Mouse (Mus musculus) heart, postnatal 36 days (tissue): ENCODE measurements around the gene Erh. TPM values are rescaled to one million over a fixed set of nuclear protein-coding genes. Genes with fewer than 3 reads are reported as not detected.

Experiments used
- DNase-seq, 2 experiments: peaks; one replicate each; pipeline ENCODE4 v3.0.0; 2021 to 2022
- intact Hi-C: fragments of 180-260 bp; cut with DNase I; formaldehyde crosslinking; loops from one replicate; pipeline ENCODE4 v1.15.1; 2025
- total RNA-seq, 2 experiments: library from RNA; stranded (reverse); gene quantifications; 2 replicates each; pipeline ENCODE4 v1.2.3; 2021

Erh gene
- total RNA-seq, 2 experiments from 2014 or later, result 21.0 to 26.8 TPM

DNA sequence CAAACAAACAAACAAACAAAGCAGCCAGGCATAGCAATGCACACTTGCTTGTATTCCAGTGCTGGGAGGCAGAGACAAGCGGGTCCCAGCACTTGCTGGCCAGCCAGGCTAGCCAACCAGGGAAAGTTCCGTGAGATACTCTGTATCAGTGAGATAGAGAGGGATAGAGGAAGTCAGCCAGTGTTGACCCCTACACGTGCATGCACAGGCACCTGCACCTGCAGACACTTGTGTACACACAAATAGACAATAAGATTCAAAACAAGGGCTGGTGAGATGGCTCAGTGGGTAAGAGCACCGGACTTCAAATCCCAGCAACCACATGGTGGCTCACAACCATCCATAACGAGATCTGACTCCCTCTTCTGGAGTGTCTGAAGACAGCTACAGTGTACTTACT lies 23.6 kb downstream of the Erh start:
- intact Hi-C loops, result no loop called here
- no peak for DNase-seq

DNA sequence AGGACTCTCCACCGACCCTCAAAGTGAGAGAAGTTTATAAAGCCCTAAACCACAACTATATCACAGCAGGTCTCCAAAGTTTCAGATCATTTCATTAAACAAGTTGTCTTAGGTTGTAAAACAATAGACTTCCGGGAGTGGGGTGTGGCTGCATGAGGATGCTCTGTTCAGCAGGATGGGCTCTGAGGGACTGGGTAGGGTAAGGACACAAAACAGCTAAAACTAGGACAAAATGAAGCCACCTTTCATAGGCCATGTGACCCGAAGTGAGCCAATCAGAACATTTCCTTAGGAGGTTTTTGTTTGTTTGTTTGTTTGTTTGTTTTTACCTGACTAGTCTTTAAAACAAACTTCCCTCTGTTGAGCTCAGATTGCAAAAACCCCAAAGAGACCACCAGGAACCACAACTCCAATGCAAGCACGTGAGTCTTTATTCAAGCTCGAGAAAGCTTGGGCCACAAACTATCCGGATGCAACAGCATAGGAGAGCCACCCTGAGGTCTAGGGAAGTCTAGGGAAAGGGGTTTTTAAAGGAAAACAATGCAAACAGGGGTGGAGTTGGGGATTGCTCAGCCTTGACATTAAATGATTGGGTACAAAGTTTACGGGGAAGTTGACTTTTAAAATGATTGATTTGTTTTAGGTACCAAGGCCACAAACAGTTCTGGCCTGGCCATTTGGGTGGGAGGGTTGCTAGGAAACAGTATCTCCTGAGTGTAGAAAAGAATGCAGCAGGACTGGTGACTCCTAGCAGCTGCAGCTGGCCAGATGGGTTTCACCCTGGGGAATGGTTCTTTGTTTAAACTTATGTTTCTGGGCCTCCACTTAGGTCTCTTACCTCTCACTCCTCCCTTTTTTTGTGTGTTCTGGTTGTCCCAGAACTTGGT lies 28.5 kb downstream of the Erh start:
- no peak for DNase-seq
- intact Hi-C loops, result no loop called here

DNA sequence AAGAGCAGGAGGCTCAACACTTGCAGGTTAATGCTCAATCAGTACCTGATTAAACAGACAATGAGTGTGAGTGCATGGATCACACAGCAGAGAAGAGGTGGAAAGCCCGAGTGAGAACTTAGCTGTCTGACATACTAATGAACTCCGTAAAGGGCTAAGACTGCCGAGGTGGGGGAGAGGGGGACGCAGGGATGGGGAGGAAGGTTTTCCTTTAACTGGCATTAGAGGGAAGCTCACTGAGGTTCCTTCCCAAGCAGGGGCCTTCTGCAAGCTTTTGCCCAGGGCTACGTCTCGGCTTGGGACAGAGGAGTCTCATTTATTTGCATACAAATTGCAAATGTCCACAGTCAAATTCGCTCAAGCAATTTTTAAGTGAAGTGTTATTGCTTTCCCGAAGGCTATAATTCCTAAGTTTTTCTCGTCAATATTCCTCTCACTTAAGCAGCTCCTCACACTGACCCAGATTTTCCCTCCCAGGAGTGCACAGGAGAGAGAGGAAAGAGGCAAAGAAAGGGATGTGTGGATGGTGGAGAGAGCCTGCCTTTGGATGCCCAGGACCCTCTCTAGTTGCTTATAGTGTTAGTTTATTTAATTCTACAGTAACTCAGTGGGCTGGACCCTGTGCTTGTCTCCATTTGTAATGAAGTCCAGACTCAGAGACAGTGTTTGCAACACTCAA lies 31.9 kb downstream of the Erh start:
- DNase-seq, result no peak
- intact Hi-C loops, result no loop called here

DNA sequence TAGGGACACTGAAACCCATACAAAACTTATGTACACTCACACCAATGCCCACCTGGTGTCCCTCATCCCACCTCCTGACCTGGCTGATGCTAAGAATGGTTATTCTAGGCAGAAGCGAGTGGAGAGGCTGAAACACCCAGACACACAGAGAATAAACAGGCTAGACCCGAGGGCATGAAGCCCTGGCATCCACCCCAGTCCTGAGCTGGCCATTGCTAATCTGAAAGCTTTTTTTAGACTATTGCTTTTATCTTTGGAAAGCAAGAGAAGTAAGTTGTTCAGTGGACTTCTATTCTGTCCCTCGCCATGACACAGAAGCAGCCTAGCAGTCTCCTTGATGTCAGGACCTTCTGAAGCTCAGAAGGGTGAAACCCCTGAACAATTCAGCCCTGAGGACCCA lies 34.2 kb downstream of the Erh start:
- peak; percentile 18 to 32 for DNase-seq
- intact Hi-C loops, result no loop called here

DNA sequence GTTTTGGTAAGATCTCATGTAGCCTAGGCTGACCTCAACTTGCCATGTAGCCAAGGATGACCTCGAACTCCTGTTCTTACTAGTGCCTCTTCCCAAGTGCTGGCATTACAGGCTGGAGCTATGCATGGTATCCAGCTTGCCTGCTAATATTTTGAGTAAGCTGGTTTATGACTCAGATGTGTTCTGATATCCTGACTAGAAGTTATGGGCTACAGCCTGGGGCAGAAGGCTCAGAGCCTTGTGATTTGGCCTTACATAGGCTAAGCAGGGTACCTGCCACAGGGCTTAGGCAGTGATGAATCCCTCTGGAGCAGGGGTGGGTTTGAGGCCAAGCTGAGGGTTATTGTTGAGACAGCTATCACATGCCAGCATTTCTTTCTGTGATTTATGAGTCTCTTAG lies 35.6 kb downstream of the Erh start:
- DNase-seq, result no peak
- intact Hi-C loops, result no loop called here

DNA sequence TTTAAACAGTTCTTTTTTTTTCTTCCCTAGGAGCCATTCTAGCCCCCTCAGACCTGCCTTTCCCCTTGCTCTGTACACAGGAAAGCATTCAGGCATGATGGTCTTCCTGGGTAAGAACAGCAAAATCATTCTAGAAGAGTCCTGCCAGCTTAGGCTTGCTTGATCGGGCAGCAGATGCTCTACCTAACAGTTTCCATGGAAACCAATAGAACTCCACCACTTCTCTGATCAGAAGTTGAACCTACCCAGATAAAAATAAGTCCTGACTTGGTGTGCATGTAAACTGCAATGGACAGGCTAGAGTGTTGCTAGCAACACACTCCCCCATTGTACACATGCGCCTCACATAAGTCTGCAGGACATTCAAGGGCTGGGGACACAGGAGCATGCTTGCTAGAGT lies 39.9 kb downstream of the Erh start:
- intact Hi-C loops, result no loop called here
- no peak for DNase-seq

GRCm38 (mm10) chr12:80603566-80603965 lies 40.6 kb downstream of the Erh start:
- intact Hi-C loops, result no loop called here
- peak; percentile 42 to 52 for DNase-seq

GRCm38 (mm10) chr12:80602432-80602831 lies 41.7 kb downstream of the Erh start:
- intact Hi-C loops, result no loop called here
- DNase-seq, result no peak

DNA sequence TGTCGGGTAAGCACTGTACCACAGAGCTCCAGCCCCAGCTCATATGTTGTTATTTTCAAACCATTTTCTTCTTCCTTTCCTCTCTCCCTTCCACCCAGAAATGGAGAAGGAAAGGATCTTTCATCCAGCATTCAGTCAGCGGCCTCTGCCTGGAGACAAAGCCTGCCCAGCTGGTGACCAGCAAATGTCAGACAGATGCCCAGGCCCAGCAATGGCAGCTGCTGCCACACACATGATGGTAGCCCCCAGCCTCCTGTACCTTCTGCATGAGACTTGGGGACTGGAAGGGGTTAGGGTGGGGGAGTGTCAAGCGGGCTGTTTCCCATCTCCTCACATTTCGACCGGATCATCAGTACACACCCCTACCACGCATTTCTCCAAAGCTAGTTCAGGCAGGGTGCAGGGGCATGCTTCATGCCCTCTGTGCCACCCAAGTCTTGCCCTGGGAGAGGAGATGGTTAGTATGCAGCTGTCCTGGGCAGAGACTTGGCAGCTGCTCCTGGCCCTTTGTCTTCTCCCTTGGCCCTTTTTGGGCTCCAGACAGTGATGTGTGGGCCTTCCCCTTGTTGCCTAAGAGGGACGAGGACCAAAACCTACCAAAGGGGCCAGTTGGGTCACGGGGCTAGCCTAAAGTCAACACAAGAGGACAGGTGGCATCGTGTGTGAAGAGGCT lies 42.4 kb downstream of the Erh start:
- intact Hi-C loops, result no loop called here
- no peak for DNase-seq

GRCm38 (mm10) chr12:80598756-80599155 lies 45.4 kb downstream of the Erh start:
- intact Hi-C loops, result no loop called here
- peak; percentile 43 to 68 for DNase-seq

DNA sequence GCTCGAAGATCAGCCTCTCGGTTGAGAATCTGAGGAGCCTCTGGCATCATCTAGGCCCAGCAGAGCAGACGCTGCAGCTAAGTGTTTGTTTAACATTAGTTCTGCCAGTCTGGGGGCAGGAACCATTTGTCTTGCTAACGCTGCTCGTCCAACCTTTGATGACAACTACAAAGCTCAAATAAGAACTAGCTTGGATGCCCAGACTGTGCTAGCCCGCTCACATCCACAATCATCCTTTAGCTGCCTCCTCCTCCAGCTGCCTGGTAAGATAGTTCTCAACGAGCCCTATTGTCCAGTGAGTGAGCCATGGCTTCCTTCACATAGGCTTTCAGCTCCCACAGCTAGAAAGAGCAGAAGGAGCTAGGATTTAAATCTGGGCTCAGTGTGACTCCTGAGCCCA lies 45.9 kb downstream of the Erh start:
- intact Hi-C loops, result no loop called here
- DNase-seq, result no peak

- no peak for DNase-seq
- intact Hi-C loops, result no loop called here
Measured at GRCm38 (mm10) chr12:80595968-80596367, 48.2 kb downstream of the Erh start.

- intact Hi-C loops, result no loop called here
Measured at GRCm38 (mm10) chr12:80595566-80595965, 48.6 kb downstream of the Erh start.

DNA sequence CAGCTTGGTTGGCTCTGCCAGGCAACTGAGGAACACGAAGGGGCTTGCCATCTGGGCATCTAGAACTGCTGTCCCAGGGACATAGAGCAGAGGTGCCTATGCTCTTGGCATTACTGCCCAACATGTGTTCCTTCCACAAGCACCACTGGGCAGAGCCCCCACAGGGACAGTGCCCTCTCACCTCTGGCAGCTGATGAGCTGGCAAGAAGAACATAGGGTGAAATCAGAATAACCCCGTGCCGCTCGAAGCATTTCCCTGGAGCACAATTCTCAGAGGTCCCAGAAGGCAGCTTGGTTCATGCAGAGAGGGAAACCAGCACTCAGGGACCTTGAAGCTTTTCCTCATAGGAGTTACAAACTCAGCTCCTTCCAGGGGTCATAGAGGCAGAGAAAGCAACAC lies 49.4 kb downstream of the Erh start:
- DNase-seq, result no peak
- intact Hi-C loops, result no loop called here

More at GRCm38 (mm10) chr12:80595566-80595965, 48.6 kb downstream of the Erh start:
- no peak for DNase-seq

GRCm38 (mm10) chr12:80594141-80594540 lies 50.0 kb downstream of the Erh start:
- DNase-seq, result no peak
- intact Hi-C loops, result no loop called here

DNA sequence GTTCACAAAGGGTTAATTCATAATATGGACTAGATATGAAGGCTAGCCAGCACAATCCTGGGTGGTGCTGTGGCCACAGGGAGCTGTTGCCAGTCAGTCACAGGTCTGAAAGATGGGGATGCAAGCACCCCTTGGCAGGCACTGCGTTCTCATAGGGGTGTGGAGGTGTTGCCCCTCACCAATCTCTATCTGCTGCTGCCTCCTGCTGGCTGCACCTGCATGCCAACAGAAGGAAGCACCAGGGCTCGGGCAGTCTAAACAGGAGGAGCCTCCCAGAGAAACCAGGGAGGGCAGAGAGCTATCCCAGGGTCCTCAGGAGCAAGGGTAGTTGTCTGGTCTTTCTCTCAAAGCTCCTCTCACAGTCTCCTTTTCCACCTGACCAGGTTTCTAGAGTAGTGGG lies 59.2 kb downstream of the Erh start:
- intact Hi-C loops, result no loop called here
- peak in 1 of 2 experiments; percentile 34 for DNase-seq

Other genes starting within 250 kb of the Erh start
- 10 to 100 TPM; 38.4 TPM for gene Dcaf5, start 207.7 kb downstream of the Erh start, total RNA-seq
- gene Exd2, start 181.2 kb downstream of the Erh start, total RNA-seq, result 10 to 100 TPM; 12.8 to 14.4 TPM
- 1 to 10 TPM; 2.7 to 3.7 TPM for gene Galnt16, start 126.1 kb downstream of the Erh start, total RNA-seq
- 10 to 100 TPM; 13.7 to 17.3 TPM for gene Slc39a9, start 458 bp downstream of the Erh start, total RNA-seq
- gene Plekhd1, start 48.2 kb upstream of the Erh start, total RNA-seq, result under 1 TPM in 1 of 2 experiments, not detected in 1; 0.27 TPM
- not detected for gene Ccdc177, start 116.3 kb upstream of the Erh start, total RNA-seq
- 10 to 100 TPM; 72.2 to 76.1 TPM for gene Susd6, start 146.2 kb upstream of the Erh start, total RNA-seq